In the genomic region with DNA sequence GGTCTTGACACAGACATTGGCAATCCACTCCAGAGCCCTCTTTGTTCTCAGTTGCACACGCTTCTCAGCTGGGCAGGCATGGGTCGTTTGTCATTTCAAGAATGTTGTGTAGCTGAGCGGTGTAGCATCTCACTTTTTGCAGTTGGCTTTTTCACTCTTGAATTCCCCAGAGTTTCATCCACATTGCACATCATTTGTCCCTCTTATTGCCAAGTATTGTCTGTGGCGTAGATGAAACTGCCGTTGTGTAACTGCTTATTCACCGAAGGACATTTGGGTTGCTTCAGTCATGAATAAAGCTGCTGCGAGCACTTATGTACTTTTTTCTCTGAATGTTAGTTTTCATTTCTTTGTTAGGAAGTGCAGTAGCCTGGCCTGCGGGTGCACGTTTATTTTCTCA, we compare ENCODE assay signal across 20 mouse cellular contexts. TPM values are rescaled to one million over a fixed set of nuclear protein-coding genes. Genes with fewer than 3 reads are reported as not detected.
DNase-seq lines count a peak whose midpoint lies in the region; ATAC-seq lines count a peak whose summit lies in the region.
"Had no signal": no experiment of that assay in that cellular context is flagged by ENCODE, and none has a peak within 500 bp of the region (broad histone marks: within the 10 kb centered on the region; RNA-seq: fewer than 3 reads in every experiment).

No protein-coding gene starts in this region.

- 56% methylated on average over 9 of the region's 9 CpGs for WGBS in hindbrain, embryonic 14.5 days
- 68% methylated on average over 9 of the region's 9 CpGs for WGBS in hindbrain, embryonic 11.5 days
- WGBS in neural tube, embryonic 15.5 days, result 41% methylated on average over 9 of the region's 9 CpGs
- 73% methylated on average over 9 of the region's 9 CpGs for WGBS in heart, embryonic 12.5 days

- no peaks in the 10 kb centered on the region for H3K27me3 ChIP-seq in hindbrain, embryonic 14.5 days (ENCODE audit: control insufficient read depth, insufficient read depth, low read length)
- H3K27me3 ChIP-seq in hindbrain, embryonic 11.5 days (ENCODE audit: control insufficient read depth, insufficient read depth, low read length), result no peaks in the 10 kb centered on the region
- no peaks in the 10 kb centered on the region for H3K27me3 ChIP-seq in neural tube, embryonic 15.5 days (replicated peaks)
- H3K27me3 ChIP-seq in heart, embryonic 12.5 days (replicated peaks), result no peaks in the 10 kb centered on the region

- no peak overlapping the region for H3K4me3 ChIP-seq in hindbrain, embryonic 14.5 days (replicated peaks; ENCODE audit: low read length)
- H3K4me3 ChIP-seq in hindbrain, embryonic 11.5 days (ENCODE audit: low read depth, low read length), result no peak overlapping the region
- no peak overlapping the region for H3K4me3 ChIP-seq in neural tube, embryonic 15.5 days (replicated peaks)
- no peak overlapping the region for H3K4me3 ChIP-seq in heart, embryonic 12.5 days
- H3K4me3 ChIP-seq: heart, embryonic 10.5 days; megakaryocyte, embryonic 14.5 days had no signal

- H3K4me2 ChIP-seq in hindbrain, embryonic 14.5 days (replicated peaks), result no peak overlapping the region
- no peak overlapping the region for H3K4me2 ChIP-seq in hindbrain, embryonic 11.5 days (replicated peaks; ENCODE audit: low read depth, low read length)
- H3K4me2 ChIP-seq in neural tube, embryonic 15.5 days, result no peak overlapping the region
- no peak overlapping the region for H3K4me2 ChIP-seq in heart, embryonic 12.5 days

- no peaks in the 10 kb centered on the region for H3K36me3 ChIP-seq in hindbrain, embryonic 14.5 days (replicated peaks; ENCODE audit: control insufficient read depth, insufficient read depth)
- H3K36me3 ChIP-seq in hindbrain, embryonic 11.5 days (ENCODE audit: control insufficient read depth, insufficient read depth, low read length), result no peaks in the 10 kb centered on the region
- no peaks in the 10 kb centered on the region for H3K36me3 ChIP-seq in neural tube, embryonic 15.5 days
- H3K36me3 ChIP-seq in heart, embryonic 12.5 days, result no peaks in the 10 kb centered on the region

- H3K9me3 ChIP-seq in hindbrain, embryonic 14.5 days (ENCODE audit: control insufficient read depth, low read length), result no peaks in the 10 kb centered on the region
- no peaks in the 10 kb centered on the region for H3K9me3 ChIP-seq in hindbrain, embryonic 11.5 days (ENCODE audit: control insufficient read depth, low read length)
- H3K9me3 ChIP-seq in neural tube, embryonic 15.5 days (replicated peaks), result no peaks in the 10 kb centered on the region
- no peaks in the 10 kb centered on the region for H3K9me3 ChIP-seq in heart, embryonic 12.5 days (replicated peaks)
- H3K9me3 ChIP-seq: heart, embryonic 10.5 days; megakaryocyte, embryonic 14.5 days had no signal

- H3K4me1 ChIP-seq in hindbrain, embryonic 14.5 days (replicated peaks; ENCODE audit: control insufficient read depth, insufficient read depth, low read length), result peaks cover 20% of the 10 kb centered on the region
- peaks cover 4% of the 10 kb centered on the region for H3K4me1 ChIP-seq in hindbrain, embryonic 11.5 days (replicated peaks; ENCODE audit: control insufficient read depth, insufficient read depth, low read length)
- peaks cover 59% of the 10 kb centered on the region for H3K4me1 ChIP-seq in neural tube, embryonic 15.5 days
- peaks cover 42% of the 10 kb centered on the region for H3K4me1 ChIP-seq in heart, embryonic 12.5 days (replicated peaks)

- peak overlapping the region; percentile 10; the same call in 1 of the 2 replicates for H3K27ac ChIP-seq in hindbrain, embryonic 14.5 days
- no peak overlapping the region for H3K27ac ChIP-seq in hindbrain, embryonic 11.5 days (ENCODE audit: low read depth, low read length)
- peak overlapping the region; percentile 51 for H3K27ac ChIP-seq in neural tube, embryonic 15.5 days (replicated peaks)
- H3K27ac ChIP-seq in heart, embryonic 12.5 days (ENCODE audit: poor library complexity, severe bottlenecking), result no peak overlapping the region
- H3K27ac ChIP-seq: heart, embryonic 10.5 days had no signal

- peak; percentile 23 for DNase-seq in adrenal gland, postnatal 10 days
- no peak for DNase-seq in adrenal gland, postnatal 4 days (ENCODE audit: low spot score in 2 of 2)
- DNase-seq in hindbrain, embryonic 14.5 days (ENCODE audit: low spot score), result no peak
- no peak for DNase-seq in hindbrain, embryonic 11.5 days (ENCODE audit: low spot score)
- DNase-seq in lung, postnatal 10 days, result peak; percentile 30
- no peak for DNase-seq in lung, adult 18-20 months
- DNase-seq: cerebellum, postnatal 14 days; heart, postnatal 10 days; kidney, adult 2 months; kidney, postnatal 10 days; spleen, adult 18-20 months; thymus, adult 18-20 months; thymus, postnatal 4 days had no signal

- ATAC-seq in hindbrain, embryonic 14.5 days (ENCODE audit: low FRiP score), result no peak
- no peak for ATAC-seq in hindbrain, embryonic 11.5 days (ENCODE audit: low FRiP score)
- ATAC-seq in neural tube, embryonic 15.5 days (ENCODE audit: low FRiP score), result no peak
- no peak for ATAC-seq in heart, embryonic 12.5 days (ENCODE audit: insufficient number of reproducible peaks, low FRiP score)
- ATAC-seq: activated CD4-positive, CD25-positive, alpha-beta regulatory T cell, adult 4 months; CD4-positive, CD25-positive, alpha-beta regulatory T cell, adult 4 months; midbrain, embryonic 16.5 days had no signal

- H3K9ac ChIP-seq in hindbrain, embryonic 14.5 days, result no peak overlapping the region
- no peak overlapping the region for H3K9ac ChIP-seq in hindbrain, embryonic 11.5 days (ENCODE audit: low read depth, low read length)
- no peak overlapping the region for H3K9ac ChIP-seq in neural tube, embryonic 15.5 days (replicated peaks)
- H3K9ac ChIP-seq in heart, embryonic 12.5 days, result no peak overlapping the region

RNA-seq across cellular contexts. Expression of a gene that starts 37.8 kb away (rescaled TPM):
- total RNA-seq in adrenal gland, postnatal 10 days (2021), result 10 to 100 TPM; 36.9 to 50.6 TPM
- total RNA-seq in adrenal gland, postnatal 4 days (2021), result 10 to 100 TPM; 53.1 to 56.7 TPM
- polyA plus RNA-seq in hindbrain, embryonic 14.5 days (2014; fragmentation: Nextera tagmentation; extraction: Ambion mirVana), result 12.3 and 13.2 TPM in 2 replicates
- 10.4 and 12.4 TPM in 2 replicates for polyA plus RNA-seq in hindbrain, embryonic 11.5 days (2014; fragmentation: Nextera tagmentation; extraction: Ambion mirVana)
- polyA plus RNA-seq in neural tube, embryonic 15.5 days (2015; fragmentation: Nextera tagmentation; extraction: Ambion mirVana), result 10.4 and 11.7 TPM in 2 replicates
- polyA plus RNA-seq in heart, embryonic 12.5 days (2016; fragmentation: Nextera tagmentation; extraction: Ambion mirVana), result 13.3 and 14.1 TPM in 2 replicates

Comparison
In these comparisons a context has a peak if more than half of its experiments do, and no peak if none do; other contexts are left out.
1. DNase-seq: peak in adrenal gland, postnatal 10 days (single experiment) and lung, postnatal 10 days (single experiment); none in adrenal gland, postnatal 4 days (0 of 2), hindbrain, embryonic 14.5 days (single experiment), hindbrain, embryonic 11.5 days (single experiment) and lung, adult 18-20 months (0 of 2).
2. H3K27ac ChIP-seq: peak in hindbrain, embryonic 14.5 days (single experiment) and neural tube, embryonic 15.5 days (single experiment); none in hindbrain, embryonic 11.5 days (single experiment) and heart, embryonic 12.5 days (single experiment).